Mouse (Mus musculus): ENCODE measurements at regions not wholly inside any gene's neighbourhood (a gene's known extent, or its start where the extent isn't known, plus 50 kb on each side); places are given as distances from the start of the nearest gene placed in this dataset.

GRCm38 (mm10) chr4:55442098-55442497 lies 90.2 kb downstream of the Klf4 start:
- no peak for TF ChIP-seq CTCF (IDR thresholded peaks at IDR 0.05; ENCODE audit: low read depth)
- no peak for TF ChIP-seq EP300 (IDR thresholded peaks at IDR 0.05; ENCODE audit: low read depth)
- DNase-seq (ENCODE audit: low spot score) (no peak), ATAC-seq (ENCODE audit: insufficient read depth, low read depth) (no peak)
- 57% methylated on average over 13 of the region's 13 CpGs for WGBS
- H3K27ac ChIP-seq (ENCODE audit: low read depth), result no peak overlapping the region
- H3K9ac ChIP-seq (replicated peaks; ENCODE audit: low read depth, low read length), result no peak overlapping the region
- no peak overlapping the region for H3K4me2 ChIP-seq (ENCODE audit: low read depth, low read length)
- no peaks in the 10 kb centered on the region for H3K27me3 ChIP-seq (ENCODE audit: control insufficient read depth, insufficient read depth, low read length)
- no peaks in the 10 kb centered on the region for H3K9me3 ChIP-seq (replicated peaks; ENCODE audit: control insufficient read depth, low read length)
- H3K36me3 ChIP-seq (replicated peaks; ENCODE audit: control insufficient read depth, insufficient read depth, low read length), result no peaks in the 10 kb centered on the region
- H3K4me3 ChIP-seq (ENCODE audit: low read depth, low read length), result no peak overlapping the region
- no peaks in the 10 kb centered on the region for H3K4me1 ChIP-seq (ENCODE audit: control insufficient read depth, insufficient read depth)

Data from heart, postnatal 0 days (tissue).